Mouse (Mus musculus) C2C12 (cell line): ENCODE results near the gene Mmab. TPM values are rescaled to one million over a fixed set of nuclear protein-coding genes. Genes with fewer than 3 reads are reported as not detected.

Source experiments
- H3K27me3 ChIP-seq: one replicate; pipeline ENCODE4 v1.6.1; 2011; ENCODE audit not compliant: control insufficient read depth, insufficient read depth, insufficient read length
- H3K36me3 ChIP-seq: one replicate; pipeline ENCODE4 v1.6.1; 2011; ENCODE audit not compliant: control insufficient read depth, insufficient read depth
- H3K4me3 ChIP-seq: one replicate; pipeline ENCODE4 v1.5.1; 2011; ENCODE audit warnings: mild to moderate bottlenecking, control low read depth; ENCODE audit not compliant: poor library complexity, insufficient read depth, severe bottlenecking
- H3K79me2 ChIP-seq: one replicate; pipeline ENCODE4 v1.6.1; 2011; ENCODE audit not compliant: control insufficient read depth, insufficient read depth
- H3K79me3 ChIP-seq: one replicate; pipeline ENCODE4 v1.6.1; 2011; ENCODE audit warnings: low read depth, control low read depth
- H3ac ChIP-seq: one replicate; pipeline ENCODE3; 2011; ENCODE audit warnings: low read depth; ENCODE audit not compliant: control insufficient read depth, insufficient read length
- CEBPB ChIP-seq: IDR thresholded peaks from one replicate; pipeline ENCODE4 v1.6.1; 2011; ENCODE audit warnings: low read depth, mild to moderate bottlenecking, control low read depth, moderate library complexity
- CTCF ChIP-seq: IDR thresholded peaks from one replicate; pipeline ENCODE4 v1.5.1; 2011; ENCODE audit not compliant: control insufficient read depth, insufficient read depth, insufficient read length
- FOSL1 ChIP-seq: IDR thresholded peaks from one replicate; pipeline ENCODE4 v1.8.0; 2011; ENCODE audit warnings: mild to moderate bottlenecking, low read length; ENCODE audit not compliant: poor library complexity, insufficient read depth, severe bottlenecking
- MAX ChIP-seq: IDR thresholded peaks from one replicate; pipeline ENCODE4 v1.6.1; 2011; ENCODE audit warnings: mild to moderate bottlenecking, control low read depth
- MYOD1 ChIP-seq: IDR thresholded peaks from one replicate; pipeline ENCODE4 v1.6.1; 2011; ENCODE audit warnings: low read depth; ENCODE audit not compliant: control insufficient read depth, insufficient read length
- MYOG ChIP-seq: IDR thresholded peaks from one replicate; pipeline ENCODE4 v1.6.1; 2011; ENCODE audit not compliant: control insufficient read depth, insufficient read length; ENCODE audit errors: extremely low read depth
- USF1 ChIP-seq: IDR thresholded peaks from one replicate; pipeline ENCODE4 v1.6.1; 2011; ENCODE audit warnings: low read depth, mild to moderate bottlenecking, control low read depth, moderate library complexity
- polyA plus RNA-seq: library from polyadenylated mRNA; unstranded; fragments of >200 nt; fragmentation: generic; extraction: Trizol; gene quantifications from one replicate; pipeline ENCODE4 v1.2.1, GENCODE M21; 2012; ENCODE audit warnings: missing spikeins

Mmab gene
- polyA plus RNA-seq, 1 experiment: 9.4 TPM

- TF ChIP-seq FOSL1 (no peak), CEBPB (no peak), MYOD1 (no peak), CTCF (no peak), USF1 (no peak), MAX (no peak), MYOG (no peak)
- H3K79me2 ChIP-seq: no peaks in the 10 kb centered on the region
- peaks cover 5% of the 10 kb centered on the region for H3K36me3 ChIP-seq
- H3ac ChIP-seq: no peak overlapping the region
- peaks cover 17% of the 10 kb centered on the region for H3K27me3 ChIP-seq
- H3K4me3 ChIP-seq: no peak overlapping the region
- no peaks in the 10 kb centered on the region for H3K79me3 ChIP-seq
Measured at GRCm38 (mm10) chr5:114423961-114424360, 19.9 kb downstream of the Mmab start.

- Histone ChIP-seq H3K27me3 (peaks cover 4% of the 10 kb centered on the region), H3K36me3 (peaks cover 9% of the 10 kb centered on the region), H3ac (no peak overlapping the region), H3K4me3 (no peak overlapping the region), H3K79me2 (no peaks in the 10 kb centered on the region), H3K79me3 (no peaks in the 10 kb centered on the region)
- TF ChIP-seq USF1: no peak
Measured at GRCm38 (mm10) chr5:114422591-114422990, 21.3 kb downstream of the Mmab start.

GRCm38 (mm10) chr5:114421561-114422298 lies 22.1 kb downstream of the Mmab start:
- H3K4me3 ChIP-seq: no peak overlapping the region
- no peak overlapping the region for H3ac ChIP-seq
- TF ChIP-seq MYOG (no peak), USF1 (no peak), CEBPB (no peak), FOSL1 (no peak), CTCF (no peak), MYOD1 (no peak), MAX (no peak)
- no peaks in the 10 kb centered on the region for H3K79me2 ChIP-seq
- no peaks in the 10 kb centered on the region for H3K79me3 ChIP-seq
- peaks cover 11% of the 10 kb centered on the region for H3K36me3 ChIP-seq
- peaks cover 2% of the 10 kb centered on the region for H3K27me3 ChIP-seq

- no peaks in the 10 kb centered on the region for H3K27me3 ChIP-seq
- no peak overlapping the region for H3K4me3 ChIP-seq
- no peaks in the 10 kb centered on the region for H3K79me2 ChIP-seq
- no peak for TF ChIP-seq MYOD1
- peak; percentile 10 for TF ChIP-seq CTCF
- TF ChIP-seq USF1: no peak
- no peak for TF ChIP-seq MYOG
- no peak for TF ChIP-seq MAX
- no peak overlapping the region for H3ac ChIP-seq
- peaks cover 39% of the 10 kb centered on the region for H3K36me3 ChIP-seq
- no peaks in the 10 kb centered on the region for H3K79me3 ChIP-seq
Measured at GRCm38 (mm10) chr5:114418541-114418940, 25.3 kb downstream of the Mmab start.

- no peak for TF ChIP-seq MYOG
- no peak for TF ChIP-seq USF1
- no peak for TF ChIP-seq FOSL1
- TF ChIP-seq MYOD1: no peak
- TF ChIP-seq CEBPB: no peak
- no peak for TF ChIP-seq MAX
- no peak for TF ChIP-seq CTCF
- Histone ChIP-seq H3ac (no peak overlapping the region), H3K79me3 (no peaks in the 10 kb centered on the region), H3K79me2 (no peaks in the 10 kb centered on the region), H3K27me3 (no peaks in the 10 kb centered on the region), H3K36me3 (peaks cover 55% of the 10 kb centered on the region), H3K4me3 (no peak overlapping the region)
Measured at GRCm38 (mm10) chr5:114416855-114417254, 27.0 kb downstream of the Mmab start.

GRCm38 (mm10) chr5:114415606-114416005 lies 28.3 kb downstream of the Mmab start:
- no peak overlapping the region for H3K4me3 ChIP-seq
- H3K36me3 ChIP-seq: peaks cover 65% of the 10 kb centered on the region
- H3K27me3 ChIP-seq: no peaks in the 10 kb centered on the region
- no peaks in the 10 kb centered on the region for H3K79me3 ChIP-seq
- TF ChIP-seq MYOG (no peak), FOSL1 (no peak), USF1 (no peak), CEBPB (no peak), MYOD1 (no peak), MAX (no peak), CTCF (no peak)
- H3K79me2 ChIP-seq: no peaks in the 10 kb centered on the region
- no peak overlapping the region for H3ac ChIP-seq
